Comparison of ENCODE assay signal across 1 mouse cellular context in genomic region chr17:29784820-29785219, GRCm38 (mm10).
TF ChIP-seq lines count a peak whose summit lies in the region.

No protein-coding gene starts in this region.

TF ChIP-seq in MEL, 35 proteins besides CTCF, POLR2A, EP300 and RAD21 (continued from another document):
- TF ChIP-seq USF2 (IDR thresholded peaks at IDR 0.05; ENCODE audit: borderline replicate concordance in 1 of 2, insufficient read depth in 1 of 2, low read depth in 1 of 2, low read length in 2 of 2) (no peak), ZNF384 (IDR thresholded peaks at IDR 0.05; ENCODE audit: low read depth, low read length) (peak; percentile 12; the same call in 1 of the 2 replicates), GABPA (IDR thresholded peaks at IDR 0.05; ENCODE audit: low read depth, low read length) (no peak), UBTF (IDR thresholded peaks at IDR 0.05; ENCODE audit: borderline replicate concordance, insufficient read depth, low read depth, low read length) (no peak), ZC3H11A (IDR thresholded peaks at IDR 0.05; ENCODE audit: low read depth, low read length) (peak; percentile 13; the same call in 1 of the 2 replicates), POLR2AphosphoS2 (IDR thresholded peaks at IDR 0.05; ENCODE audit: low read length) (no peak), GATA1 (IDR thresholded peaks at IDR 0.05; ENCODE audit: low read depth, low read length) (no peak), JUND (IDR thresholded peaks at IDR 0.05; ENCODE audit: low read depth, low read length) (no peak), MYC (IDR thresholded peaks at IDR 0.05; ENCODE audit: low read depth, low read length) (no peak), ELF1 (IDR thresholded peaks at IDR 0.05; ENCODE audit: low read depth, low read length) (no peak), TBP (IDR thresholded peaks at IDR 0.05; ENCODE audit: low read depth, low read length) (no peak), ETS1 (IDR thresholded peaks at IDR 0.05; ENCODE audit: low read depth, low read length) (no peak), MEF2A (IDR thresholded peaks at IDR 0.05; ENCODE audit: extremely low read depth, insufficient replicate concordance, low read depth, low read length, poor library complexity, severe bottlenecking) (no peak), RCOR1 (IDR thresholded peaks at IDR 0.05; ENCODE audit: low read depth, low read length) (no peak)
